Mouse (Mus musculus) liver, adult 2 months (tissue): ENCODE measurements around the gene Gdpd3. TPM values are rescaled to one million over a fixed set of nuclear protein-coding genes. Genes with fewer than 3 reads are reported as not detected.

Source experiments
- DNase-seq: peaks from one replicate; pipeline ENCODE4 v3.0.0-alpha.2; 2011; ENCODE audit warnings: low read depth, low spot score; ENCODE audit errors: extremely low read depth
- H3K27ac ChIP-seq: fragments of 200-500 bp; replicated peaks from 2 replicates; pipeline ENCODE4 v1.5.1; 2012; ENCODE audit warnings: low read depth, mild to moderate bottlenecking, control low read depth, inconsistent platforms, low read length; ENCODE audit not compliant: insufficient read depth
- H3K27me3 ChIP-seq: fragments of 200-500 bp; 2 replicates; pipeline ENCODE4 v1.6.1; 2012; ENCODE audit warnings: mild to moderate bottlenecking, moderate library complexity, low read length, inconsistent platforms; ENCODE audit not compliant: control insufficient read depth, insufficient read depth
- H3K36me3 ChIP-seq: fragments of 200-500 bp; 2 replicates; pipeline ENCODE4 v1.6.1; 2012; ENCODE audit warnings: low read length, inconsistent platforms; ENCODE audit not compliant: control insufficient read depth, insufficient read depth
- H3K4me1 ChIP-seq: fragments of 200-500 bp; 2 replicates; pipeline ENCODE4 v1.6.1; 2011; ENCODE audit warnings: low read length; ENCODE audit not compliant: control insufficient read depth, insufficient read depth
- H3K4me3 ChIP-seq: fragments of 200-500 bp; 2 replicates; pipeline ENCODE4 v1.5.1; 2011; ENCODE audit warnings: low read depth, mild to moderate bottlenecking, control low read depth, low read length, moderate library complexity; ENCODE audit not compliant: insufficient read depth
- H3K79me2 ChIP-seq: fragments of 200-500 bp; 2 replicates; pipeline ENCODE4 v1.6.1; 2012; ENCODE audit warnings: inconsistent platforms, mild to moderate bottlenecking, low read length, moderate library complexity; ENCODE audit not compliant: control insufficient read depth, insufficient read depth
- H3K9ac ChIP-seq: fragments of 200-500 bp; 2 replicates; pipeline ENCODE4 v1.6.1; 2012; ENCODE audit warnings: low read depth, mild to moderate bottlenecking, control low read depth, inconsistent platforms, low read length
- CTCF ChIP-seq: fragments of 200-500 bp; IDR thresholded peaks from 2 replicates; pipeline ENCODE4 v1.5.1; 2011; ENCODE audit warnings: low read depth, low read length, control low read depth
- POLR2A ChIP-seq: fragments of 200-500 bp; IDR thresholded peaks from 2 replicates; pipeline ENCODE4 v1.6.1; 2011; ENCODE audit warnings: low read length, control low read depth; ENCODE audit not compliant: insufficient read depth; ENCODE audit errors: extremely low read depth
- WGBS: fragments of 180-500 bp; shearing (Covaris S2); methylation state at CpG from one replicate; pipeline ENCODE4 v1.1.7; 2018; 5-methylcytosine and 5-hydroxymethylcytosine counted together
- polyA plus RNA-seq: library from polyadenylated mRNA; depleted of rRNA; stranded (reverse); fragments of >200 nt; gene quantifications from 2 replicates; pipeline ENCODE4 v1.2.3, GENCODE M21; 2012
- total RNA-seq: library from RNA; depleted of rRNA; stranded (reverse); fragments of >200 nt; gene quantifications from 2 replicates; pipeline ENCODE4 v1.2.3, GENCODE M21; 2014

The Gdpd3 gene
- total and polyA plus RNA-seq, 2 experiments, result 0.46 to 8.0 TPM

DNA sequence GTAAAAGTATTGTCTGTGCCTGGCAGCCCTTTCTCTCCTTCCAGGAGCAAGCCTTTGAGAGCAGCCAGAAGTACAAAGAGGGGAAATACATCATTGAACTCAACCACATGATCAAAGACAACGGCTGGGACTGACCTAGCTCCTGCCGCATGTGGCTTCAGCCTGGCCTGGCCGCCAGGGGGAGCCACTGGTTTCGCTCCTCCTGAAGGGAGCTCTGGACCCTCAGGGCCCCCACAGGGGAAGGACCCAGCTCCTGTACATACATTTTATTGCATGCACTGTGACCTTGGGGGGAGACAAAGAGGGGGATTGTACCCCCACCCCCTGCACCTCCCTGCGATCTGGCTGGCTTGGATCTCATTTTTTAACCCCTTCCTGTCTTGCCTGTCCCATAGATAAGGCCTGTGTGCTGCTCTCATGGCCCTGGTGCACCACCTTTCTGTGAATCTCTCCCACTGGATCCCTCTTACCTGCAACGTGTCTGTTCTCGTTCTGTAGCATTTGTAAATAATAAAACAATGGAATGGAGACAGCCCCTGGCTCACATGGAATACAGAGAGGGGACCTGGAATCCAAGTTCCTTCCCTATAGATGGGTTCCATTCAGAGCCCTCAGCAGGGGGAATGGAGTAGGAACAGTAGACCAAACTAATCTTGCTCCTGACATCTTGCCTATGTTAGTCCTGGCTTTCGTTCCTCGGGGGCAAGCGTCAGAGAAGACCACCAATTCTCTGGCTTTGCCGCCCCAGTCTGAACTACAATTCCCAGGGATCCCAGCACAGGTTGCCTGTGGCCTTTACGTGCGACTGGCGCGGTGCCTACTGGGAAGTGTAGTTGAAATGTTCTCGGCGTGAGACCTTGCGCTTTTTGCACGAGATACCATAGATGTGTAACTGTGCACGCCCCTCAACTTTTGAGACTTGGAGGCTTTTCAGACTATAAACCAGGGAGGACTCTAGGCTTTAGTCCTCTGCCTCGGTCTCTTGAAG lies 14.1 kb downstream of the Gdpd3 start:
- Histone ChIP-seq H3K4me1 (peaks cover 32% of the 10 kb centered on the region), H3K4me3 (0 out of 2 replicates have a peak overlapping the region, but pooled peaks have one; percentile 3), H3K79me2 (peaks cover 6% of the 10 kb centered on the region; the same call in 1 of the 2 replicates), H3K27me3 (no peaks in the 10 kb centered on the region), H3K27ac (no peak overlapping the region), H3K9ac (peak overlapping the region; percentile 31), H3K36me3 (peaks cover 1% of the 10 kb centered on the region)
- WGBS, result 6% methylated on average over 21 of the region's 21 CpGs
- peak; percentile 92 for TF ChIP-seq CTCF
- TF ChIP-seq POLR2A, result 0 out of 2 replicates have a peak, but pooled peaks have one; percentile 7
- DNase-seq, result peak; percentile 63

DNA sequence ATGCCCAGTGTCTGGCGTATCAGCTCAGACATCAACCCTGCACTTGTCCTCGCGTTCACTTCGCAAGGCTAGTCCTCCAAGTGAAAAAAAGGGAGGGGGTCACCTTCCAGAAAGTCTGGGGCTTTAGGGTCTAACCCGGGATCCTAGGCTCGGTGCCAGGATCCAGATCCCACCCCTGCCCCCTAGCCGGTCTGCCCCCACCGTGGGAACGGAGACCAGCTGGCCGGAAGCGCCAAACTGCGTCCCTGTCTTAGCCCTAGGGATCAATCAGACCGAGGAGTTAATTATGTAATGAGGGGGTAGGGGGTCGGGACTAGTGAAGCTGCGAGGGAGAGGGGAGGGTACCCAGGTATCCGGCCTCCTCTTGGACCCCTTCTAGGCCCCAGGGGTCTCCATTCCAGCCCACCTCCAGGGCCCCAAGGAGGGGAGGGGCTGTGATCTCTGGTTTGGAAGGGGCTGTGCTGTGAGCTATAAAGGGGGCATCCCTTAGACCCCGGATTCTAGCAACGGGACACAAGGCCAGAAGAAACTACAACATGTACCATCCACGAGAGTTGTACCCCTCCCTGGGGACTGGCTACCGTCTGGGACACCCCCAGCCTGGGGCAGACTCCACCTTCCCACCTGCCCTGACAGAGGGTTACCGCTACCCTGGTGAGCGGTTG lies 15.0 kb downstream of the Gdpd3 start, which contains the start of gene Tbx6:
TSS of gene Tbx6 (plus strand) at position 513 of the 665 bp plus-strand sequence.
- Histone ChIP-seq H3K27ac (peak within 1 kb of the TSS; percentile 36), H3K9ac (peak within 1 kb of the TSS; percentile 31), H3K27me3 (no peaks in the 10 kb centered on the region), H3K79me2 (peaks cover 6% of the 10 kb centered on the region; the same call in 1 of the 2 replicates), H3K4me1 (peaks cover 29% of the 10 kb centered on the region), H3K36me3 (peaks cover 5% of the 10 kb centered on the region), H3K4me3 (0 out of 2 replicates have a peak within 1 kb of the TSS, but pooled peaks have one; percentile 3)
- no peak for TF ChIP-seq CTCF
- TF ChIP-seq POLR2A, result no peak
- DNase-seq, result no peak
- 25% methylated on average over 22 of the region's 22 CpGs for WGBS

DNA sequence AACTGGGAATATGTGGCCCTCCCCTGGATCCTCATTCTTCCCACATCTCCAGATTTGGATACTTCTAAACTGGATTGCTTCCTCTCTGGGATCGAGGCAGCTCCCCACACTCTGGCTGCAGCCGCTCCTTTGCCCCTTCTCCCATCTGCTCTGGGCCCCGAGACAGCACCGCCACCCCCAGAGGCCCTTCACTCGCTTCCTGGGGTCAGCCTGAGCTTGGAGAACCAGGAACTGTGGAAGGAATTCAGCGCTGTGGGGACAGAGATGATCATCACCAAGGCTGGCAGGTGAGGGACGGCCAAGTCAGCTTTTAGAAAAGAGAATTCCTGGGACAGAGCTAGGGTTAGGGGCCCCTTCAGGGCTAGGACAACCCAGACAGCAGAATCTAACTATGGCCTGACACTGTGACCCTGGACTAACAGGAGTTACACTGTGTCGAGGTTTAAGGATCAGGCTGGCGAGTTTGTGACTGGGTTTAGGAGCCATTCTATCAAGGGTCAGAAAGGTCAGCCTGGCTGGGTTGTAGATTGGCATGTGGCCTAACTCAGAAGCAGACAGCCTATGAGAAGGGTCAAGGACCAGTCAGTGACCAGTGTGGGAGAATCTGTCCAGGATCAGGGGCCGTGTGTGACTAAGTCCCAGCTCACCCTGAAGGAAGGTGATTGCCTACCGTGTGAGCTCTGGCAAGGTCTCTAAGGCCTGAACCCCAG lies 15.7 kb downstream of the Gdpd3 start:
- H3K27me3 ChIP-seq, result no peaks in the 10 kb centered on the region
- peaks cover 6% of the 10 kb centered on the region; the same call in 1 of the 2 replicates for H3K79me2 ChIP-seq
- no peak for TF ChIP-seq CTCF
- TF ChIP-seq POLR2A, result no peak
- WGBS, result 35% methylated on average over 11 of the region's 11 CpGs
- H3K36me3 ChIP-seq, result peaks cover 11% of the 10 kb centered on the region
- H3K4me3 ChIP-seq, result no peak overlapping the region
- no peak overlapping the region for H3K9ac ChIP-seq
- DNase-seq, result peak; percentile 92
- peak overlapping the region; percentile 36 for H3K27ac ChIP-seq
- peaks cover 26% of the 10 kb centered on the region for H3K4me1 ChIP-seq

DNA sequence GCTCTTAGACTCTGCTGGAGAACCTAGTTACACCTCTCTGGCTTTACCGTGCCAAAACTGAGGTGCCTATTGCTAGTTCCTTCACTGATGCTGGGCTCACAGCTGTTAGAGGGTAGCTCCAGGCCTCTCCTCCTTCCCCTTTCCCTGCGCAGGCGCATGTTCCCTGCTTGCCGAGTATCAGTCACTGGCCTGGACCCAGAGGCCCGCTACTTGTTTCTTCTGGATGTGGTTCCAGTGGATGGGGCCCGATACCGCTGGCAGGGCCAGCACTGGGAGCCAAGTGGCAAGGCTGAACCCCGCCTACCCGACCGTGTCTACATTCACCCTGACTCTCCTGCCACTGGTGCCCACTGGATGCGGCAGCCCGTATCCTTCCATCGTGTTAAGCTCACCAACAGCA lies 16.6 kb downstream of the Gdpd3 start:
- Histone ChIP-seq H3K9ac (no peak overlapping the region), H3K79me2 (no peaks in the 10 kb centered on the region), H3K4me3 (no peak overlapping the region), H3K36me3 (peaks cover 15% of the 10 kb centered on the region), H3K27ac (no peak overlapping the region), H3K4me1 (peaks cover 25% of the 10 kb centered on the region), H3K27me3 (no peaks in the 10 kb centered on the region)
- WGBS, result 53% methylated on average over 13 of the region's 13 CpGs
- DNase-seq, result no peak
- TF ChIP-seq CTCF (no peak), POLR2A (no peak)

DNA sequence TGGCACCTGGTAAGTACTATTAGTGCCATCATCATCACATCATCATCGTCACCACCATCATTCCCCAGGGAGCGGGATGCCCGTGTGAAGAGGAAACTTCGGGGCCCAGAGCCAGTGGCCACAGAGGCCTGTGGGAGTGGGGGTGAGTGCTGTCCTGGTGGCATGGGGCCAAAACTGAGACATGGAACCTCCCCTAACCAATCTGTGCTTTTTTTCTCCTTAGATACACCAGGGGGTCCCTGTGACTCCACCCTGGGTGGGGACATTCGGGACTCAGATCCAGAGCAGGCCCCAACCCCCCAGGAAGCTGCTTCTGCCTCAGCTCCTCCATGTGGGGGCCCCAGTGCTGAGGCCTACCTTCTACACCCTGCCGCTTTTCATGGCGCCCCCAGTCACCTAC lies 18.3 kb downstream of the Gdpd3 start:
- Histone ChIP-seq H3K9ac (no peak overlapping the region), H3K79me2 (no peaks in the 10 kb centered on the region), H3K4me3 (no peak overlapping the region), H3K27me3 (no peaks in the 10 kb centered on the region), H3K4me1 (peaks cover 22% of the 10 kb centered on the region), H3K36me3 (peaks cover 28% of the 10 kb centered on the region), H3K27ac (no peak overlapping the region)
- 89% methylated on average over 7 of the region's 7 CpGs for WGBS
- TF ChIP-seq POLR2A, result no peak
- no peak for TF ChIP-seq CTCF
- DNase-seq, result no peak
